Mouse (Mus musculus) stomach, postnatal 0 days (tissue): ENCODE measurements around the gene Tars.

ENCODE experiments used
- CTCF ChIP-seq: IDR thresholded peaks from 2 replicates; pipeline ENCODE4 v1.5.1; 2016; ENCODE audit warnings: antibody characterized with exemption, low read depth, mild to moderate bottlenecking, moderate library complexity
- EP300 ChIP-seq: optimal IDR thresholded peaks from 2 replicates; pipeline ENCODE3; 2016; ENCODE audit warnings: antibody characterized with exemption

GRCm38 (mm10) chr15:11426899-11427298, 27.4 kb upstream of the Tars start:
- no peak for TF ChIP-seq EP300
- TF ChIP-seq CTCF = no peak
